Mouse (Mus musculus): ENCODE results near the gene Grik4. TPM values are rescaled to one million over a fixed set of nuclear protein-coding genes. Genes with fewer than 3 reads are reported as not detected.

Gene Grik4
- polyA plus RNA-seq, 2 experiments, result 0.19 to 0.38 TPM

GRCm38 (mm10) chr9:42793581-42793980, 150.7 kb downstream of the Grik4 start:
- H3K4me2 ChIP-seq (ENCODE audit: low read depth), result no peak overlapping the region
- no peak for DNase-seq (ENCODE audit: low read depth in 3 of 3, low spot score in 3 of 3)
- H3K36me3 ChIP-seq (replicated peaks; ENCODE audit: control insufficient read depth, insufficient read depth, low read depth), result no peaks in the 10 kb centered on the region
- H3K27me3 ChIP-seq (ENCODE audit: control insufficient read depth, insufficient read depth, low read length), result no peaks in the 10 kb centered on the region
- H3K4me3 ChIP-seq (ENCODE audit: insufficient read depth in 1 of 2, low read depth in 2 of 2, low read length in 2 of 2), result no peak overlapping the region
- H3K9me3 ChIP-seq (ENCODE audit: control insufficient read depth, low read length), result no peaks in the 10 kb centered on the region
- no peak overlapping the region for H3K9ac ChIP-seq (replicated peaks)
- no peaks in the 10 kb centered on the region; a peak in 1 of 4 replicates for H3K4me1 ChIP-seq (replicated peaks; ENCODE audit: control insufficient read depth in 2 of 2, insufficient read depth in 2 of 2, low read length in 1 of 2)
- ATAC-seq (ENCODE audit: insufficient read depth), result no peak
- TF ChIP-seq EP300 (IDR thresholded peaks at IDR 0.05; ENCODE audit: low read depth) (no peak), CTCF (IDR thresholded peaks at IDR 0.05; ENCODE audit: low read depth) (no peak)
- 53% methylated on average over 8 of the region's 8 CpGs for WGBS (ENCODE audit: insufficient replicate concordance)
- no peak overlapping the region for H3K27ac ChIP-seq

GRCm38 (mm10) chr9:42792381-42792780, 151.9 kb downstream of the Grik4 start:
- DNase-seq (ENCODE audit: low read depth in 3 of 3, low spot score in 3 of 3), result no peak
- ATAC-seq (ENCODE audit: insufficient read depth), result no peak
- Histone ChIP-seq H3K4me2 (ENCODE audit: low read depth) (no peak overlapping the region), H3K9me3 (ENCODE audit: control insufficient read depth, low read length) (no peaks in the 10 kb centered on the region), H3K4me3 (ENCODE audit: insufficient read depth in 1 of 2, low read depth in 2 of 2, low read length in 2 of 2) (no peak overlapping the region), H3K36me3 (replicated peaks; ENCODE audit: control insufficient read depth, insufficient read depth, low read depth) (no peaks in the 10 kb centered on the region), H3K4me1 (replicated peaks; ENCODE audit: control insufficient read depth in 2 of 2, insufficient read depth in 2 of 2, low read length in 1 of 2) (no peaks in the 10 kb centered on the region; a peak in 1 of 4 replicates), H3K27me3 (ENCODE audit: control insufficient read depth, insufficient read depth, low read length) (no peaks in the 10 kb centered on the region), H3K27ac (no peak overlapping the region), H3K9ac (replicated peaks) (no peak overlapping the region)
- WGBS (ENCODE audit: insufficient replicate concordance), result 49% methylated on average over 5 of the region's 5 CpGs
- no peak for TF ChIP-seq CTCF (IDR thresholded peaks at IDR 0.05; ENCODE audit: low read depth)
- TF ChIP-seq EP300 (IDR thresholded peaks at IDR 0.05; ENCODE audit: low read depth), result no peak

DNA sequence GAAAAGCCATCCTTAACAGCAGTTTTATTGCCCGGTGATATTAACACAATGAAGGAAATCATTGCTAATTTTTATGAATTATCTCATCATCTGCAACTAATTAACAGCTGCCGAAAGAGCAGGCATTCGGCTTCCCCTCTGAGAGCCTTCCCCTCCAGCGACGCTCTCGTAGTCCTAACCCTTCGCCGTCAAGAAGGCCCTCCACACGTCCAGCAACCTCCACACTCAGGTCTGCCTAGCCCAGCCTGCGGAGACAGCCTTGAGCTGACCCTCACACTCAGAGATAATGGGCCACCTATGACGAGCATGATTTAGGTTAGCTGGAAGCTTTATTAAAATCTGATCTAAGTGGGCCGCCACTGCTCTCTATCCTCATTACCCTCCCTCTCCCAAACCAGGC, 152.5 kb downstream of the Grik4 start:
- DNase-seq (ENCODE audit: low read depth in 3 of 3, low spot score in 3 of 3) (no peak), ATAC-seq (ENCODE audit: insufficient read depth) (no peak)
- Histone ChIP-seq H3K9me3 (ENCODE audit: control insufficient read depth, low read length) (no peaks in the 10 kb centered on the region), H3K36me3 (replicated peaks; ENCODE audit: control insufficient read depth, insufficient read depth, low read depth) (no peaks in the 10 kb centered on the region), H3K4me2 (ENCODE audit: low read depth) (no peak overlapping the region), H3K9ac (replicated peaks) (no peak overlapping the region), H3K27me3 (ENCODE audit: control insufficient read depth, insufficient read depth, low read length) (no peaks in the 10 kb centered on the region), H3K27ac (no peak overlapping the region), H3K4me1 (replicated peaks; ENCODE audit: control insufficient read depth in 2 of 2, insufficient read depth in 2 of 2, low read length in 1 of 2) (no peaks in the 10 kb centered on the region; a peak in 1 of 4 replicates), H3K4me3 (ENCODE audit: insufficient read depth in 1 of 2, low read depth in 2 of 2, low read length in 2 of 2) (no peak overlapping the region)
- no peak for TF ChIP-seq CTCF (IDR thresholded peaks at IDR 0.05; ENCODE audit: low read depth)
- TF ChIP-seq EP300 (IDR thresholded peaks at IDR 0.05; ENCODE audit: low read depth), result no peak
- 69% methylated on average over 12 of the region's 12 CpGs for WGBS (ENCODE audit: insufficient replicate concordance)

- H3K9ac ChIP-seq (replicated peaks), result no peak overlapping the region
- H3K4me3 ChIP-seq (ENCODE audit: insufficient read depth in 1 of 2, low read depth in 2 of 2, low read length in 2 of 2), result no peak overlapping the region
- ATAC-seq (ENCODE audit: insufficient read depth), result no peak
- TF ChIP-seq CTCF (IDR thresholded peaks at IDR 0.05; ENCODE audit: low read depth) (no peak), EP300 (IDR thresholded peaks at IDR 0.05; ENCODE audit: low read depth) (no peak)
- no peaks in the 10 kb centered on the region for H3K27me3 ChIP-seq (ENCODE audit: control insufficient read depth, insufficient read depth, low read length)
- no peaks in the 10 kb centered on the region for H3K36me3 ChIP-seq (replicated peaks; ENCODE audit: control insufficient read depth, insufficient read depth, low read depth)
- H3K4me1 ChIP-seq (replicated peaks; ENCODE audit: control insufficient read depth in 2 of 2, insufficient read depth in 2 of 2, low read length in 1 of 2), result no peaks in the 10 kb centered on the region; a peak in 1 of 4 replicates
- 49% methylated on average over 4 of the region's 4 CpGs for WGBS (ENCODE audit: insufficient replicate concordance)
- no peak overlapping the region for H3K4me2 ChIP-seq (ENCODE audit: low read depth)
- no peak overlapping the region for H3K27ac ChIP-seq
- no peak for DNase-seq (ENCODE audit: low read depth in 3 of 3, low spot score in 3 of 3)
- no peaks in the 10 kb centered on the region for H3K9me3 ChIP-seq (ENCODE audit: control insufficient read depth, low read length)
These were observed 152.9 kb downstream of the Grik4 start for GRCm38 (mm10) chr9:42791346-42791745.

DNA sequence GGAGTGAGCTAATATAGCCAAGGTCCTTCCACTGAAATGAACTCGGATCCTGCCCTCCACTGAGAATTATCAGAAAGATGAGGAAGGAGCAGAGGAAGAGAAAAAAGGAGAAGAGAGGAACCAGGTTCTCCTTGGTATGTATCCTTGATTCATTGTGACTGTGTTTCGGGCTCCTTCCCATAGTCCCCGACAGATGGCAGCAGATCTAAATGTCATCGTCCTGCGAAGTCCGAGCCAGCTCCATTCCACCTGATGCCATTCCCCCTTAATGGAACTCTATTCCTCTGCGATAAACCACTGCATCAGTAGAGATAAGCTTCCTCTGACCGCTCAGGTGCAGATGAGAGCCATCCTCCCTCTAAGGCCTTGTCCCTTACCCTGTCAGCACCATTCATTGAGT, 155.8 kb downstream of the Grik4 start:
- Histone ChIP-seq H3K36me3 (replicated peaks; ENCODE audit: control insufficient read depth, insufficient read depth, low read depth) (no peaks in the 10 kb centered on the region), H3K4me1 (replicated peaks; ENCODE audit: control insufficient read depth in 2 of 2, insufficient read depth in 2 of 2, low read length in 1 of 2) (no peaks in the 10 kb centered on the region), H3K27ac (no peak overlapping the region), H3K9ac (replicated peaks) (no peak overlapping the region), H3K27me3 (ENCODE audit: control insufficient read depth, insufficient read depth, low read length) (no peaks in the 10 kb centered on the region), H3K9me3 (ENCODE audit: control insufficient read depth, low read length) (no peaks in the 10 kb centered on the region), H3K4me3 (ENCODE audit: insufficient read depth in 1 of 2, low read depth in 2 of 2, low read length in 2 of 2) (no peak overlapping the region), H3K4me2 (ENCODE audit: low read depth) (no peak overlapping the region)
- ATAC-seq (ENCODE audit: insufficient read depth) (no peak), DNase-seq (ENCODE audit: low read depth in 3 of 3, low spot score in 3 of 3) (no peak)
- WGBS (ENCODE audit: insufficient replicate concordance), result 16% methylated on average over 8 of the region's 8 CpGs
- TF ChIP-seq CTCF (IDR thresholded peaks at IDR 0.05; ENCODE audit: low read depth) (peak; percentile 54), EP300 (IDR thresholded peaks at IDR 0.05; ENCODE audit: low read depth) (no peak)

Data from liver, embryonic 14.5 days (tissue).